Mouse (Mus musculus) frontal cortex, postnatal 10 days (tissue): ENCODE results near the gene Zkscan16.
A peak's percentile ranks its signal among the peaks of the same experiment; 100 is the strongest.

Source experiments
- DNase-seq, 2 experiments: peaks; one replicate each; pipeline ENCODE4 v3.0.0; 2022; ENCODE audit warnings: low spot score in 2 of 2, mixed read lengths in 1 of 2

Zkscan16 gene

GRCm38 (mm10) chr4:58941638-58942037 lies 1.8 kb upstream of the Zkscan16 start:
- no peak for DNase-seq

GRCm38 (mm10) chr4:58942942-58943341 lies 486 bp upstream of the Zkscan16 start:
- no peak for DNase-seq

DNA sequence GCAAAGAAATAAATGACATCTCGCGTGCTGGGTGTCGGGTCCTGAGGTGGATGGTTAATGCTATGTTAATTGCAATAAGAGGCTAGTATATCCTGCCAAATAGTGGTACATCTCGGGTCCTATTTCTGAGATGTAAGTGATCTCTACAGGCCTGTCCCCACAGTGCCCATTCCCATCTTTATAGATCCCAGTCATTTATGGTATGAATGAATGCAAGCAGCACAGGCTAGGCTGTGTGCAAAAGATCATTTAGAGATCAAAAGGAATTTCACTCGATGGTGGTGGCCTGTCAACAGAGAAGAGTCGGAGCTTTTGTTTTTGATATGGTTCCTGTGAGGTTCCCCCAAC lies 752 bp downstream of the Zkscan16 start:
- DNase-seq, result no peak

DNA sequence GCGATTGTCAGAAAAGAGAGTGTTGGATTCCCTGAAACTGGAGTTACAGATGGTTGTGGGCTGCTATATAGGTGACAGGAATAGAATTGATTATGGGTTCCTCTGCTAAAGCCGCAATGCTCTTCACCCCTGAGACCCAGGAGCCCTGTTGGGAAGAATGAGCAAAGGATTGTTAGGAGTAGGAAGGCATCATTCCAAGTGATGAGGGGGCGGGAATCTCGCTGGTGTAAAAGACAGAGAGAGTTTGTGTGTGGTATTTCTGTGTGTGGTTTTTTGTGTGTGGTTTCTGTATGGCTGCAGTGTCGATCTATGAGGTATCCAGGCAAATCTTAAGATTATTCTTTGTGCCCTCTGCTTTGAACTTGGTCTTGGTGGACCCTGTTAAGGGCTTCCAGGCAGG lies 1.3 kb downstream of the Zkscan16 start:
- DNase-seq, result no peak

DNA sequence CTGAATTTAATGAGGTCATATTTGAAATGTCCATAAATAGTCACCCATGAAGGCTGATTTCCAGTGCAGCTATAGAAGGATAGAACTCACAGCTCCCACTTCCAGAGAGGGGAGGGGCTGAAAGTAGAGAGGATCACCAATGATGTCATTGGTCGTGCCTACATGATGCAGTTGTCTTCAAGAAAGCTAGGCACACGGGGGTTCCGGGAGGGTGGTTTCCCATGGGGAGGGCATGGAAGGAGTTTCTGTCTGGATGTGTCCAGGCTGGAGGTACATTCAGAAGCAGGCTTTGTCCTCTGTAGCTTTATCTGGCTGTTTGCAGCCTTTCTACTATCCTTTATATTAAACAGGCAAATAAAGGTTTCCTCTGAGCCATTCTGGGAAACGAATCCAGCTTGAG lies 5.0 kb downstream of the Zkscan16 start:
- no peak for DNase-seq

DNA sequence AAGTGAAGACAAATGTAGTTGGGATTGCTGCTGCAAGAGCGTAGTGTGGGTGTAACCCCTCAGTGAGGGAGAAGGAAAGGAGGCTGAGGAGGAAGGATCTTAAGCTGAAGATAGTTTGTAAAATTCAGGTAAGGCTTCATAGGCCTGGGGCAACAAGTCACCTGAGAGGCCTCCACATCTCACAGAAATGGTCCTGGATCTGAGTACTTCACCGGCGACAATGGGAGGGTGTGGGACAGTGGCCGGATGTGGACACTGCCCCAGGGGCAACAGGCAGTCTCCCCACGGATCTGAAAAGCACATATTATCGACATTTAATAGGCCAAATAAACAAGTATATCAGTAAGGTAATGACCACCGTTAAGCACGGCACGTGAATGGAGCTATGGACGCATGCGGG lies 9.2 kb downstream of the Zkscan16 start:
- DNase-seq, result no peak

GRCm38 (mm10) chr4:58961719-58962118 lies 18.3 kb downstream of the Zkscan16 start:
- DNase-seq, result no peak

GRCm38 (mm10) chr4:58963271-58963670 lies 19.8 kb downstream of the Zkscan16 start:
- DNase-seq, result no peak

GRCm38 (mm10) chr4:58965136-58965535 lies 21.7 kb downstream of the Zkscan16 start:
- DNase-seq, result no peak

- DNase-seq, result no peak
Measured at GRCm38 (mm10) chr4:58970678-58971077, 27.2 kb downstream of the Zkscan16 start.

DNA sequence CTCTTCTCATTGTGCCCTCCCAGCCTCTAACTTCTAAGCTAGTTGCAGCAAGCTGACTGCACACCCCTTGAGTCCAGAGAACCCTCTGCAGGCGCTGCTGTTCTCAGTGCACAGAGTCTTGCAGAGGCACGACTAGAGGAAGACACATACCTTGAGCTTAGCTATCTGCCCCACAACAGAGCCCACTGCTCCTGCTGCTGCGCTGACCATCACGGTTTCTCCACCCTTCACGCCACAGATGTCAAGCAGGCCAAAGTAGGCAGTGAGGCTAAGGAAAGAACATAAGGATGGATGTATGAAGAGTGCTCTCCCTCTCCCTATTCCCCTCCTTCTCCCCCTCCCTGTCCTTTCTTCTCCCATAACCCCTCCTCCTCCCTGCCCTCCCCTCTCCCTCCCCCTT lies 32.3 kb downstream of the Zkscan16 start:
- DNase-seq, result no peak

- no peak for DNase-seq
Measured at GRCm38 (mm10) chr4:58981421-58981820, 38.0 kb downstream of the Zkscan16 start.

DNA sequence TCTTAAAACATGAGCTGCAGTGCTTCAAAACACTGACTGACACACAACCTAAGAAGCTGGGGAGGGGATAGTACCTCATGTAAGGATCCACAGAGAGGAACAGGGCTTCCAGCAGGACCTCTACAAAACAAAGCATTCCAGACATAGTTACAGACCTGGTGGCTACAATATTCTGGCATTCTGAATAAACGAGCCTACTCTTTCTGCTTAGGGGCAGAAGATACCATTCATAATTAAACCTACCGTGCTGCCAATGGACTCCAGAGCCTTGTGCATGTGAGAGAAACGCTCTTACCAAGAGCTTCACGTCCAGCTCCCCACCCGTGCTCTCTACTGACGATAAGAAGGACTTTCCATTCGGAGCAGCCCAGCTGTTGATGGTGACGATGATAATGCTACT lies 39.4 kb downstream of the Zkscan16 start:
- DNase-seq, result no peak

DNA sequence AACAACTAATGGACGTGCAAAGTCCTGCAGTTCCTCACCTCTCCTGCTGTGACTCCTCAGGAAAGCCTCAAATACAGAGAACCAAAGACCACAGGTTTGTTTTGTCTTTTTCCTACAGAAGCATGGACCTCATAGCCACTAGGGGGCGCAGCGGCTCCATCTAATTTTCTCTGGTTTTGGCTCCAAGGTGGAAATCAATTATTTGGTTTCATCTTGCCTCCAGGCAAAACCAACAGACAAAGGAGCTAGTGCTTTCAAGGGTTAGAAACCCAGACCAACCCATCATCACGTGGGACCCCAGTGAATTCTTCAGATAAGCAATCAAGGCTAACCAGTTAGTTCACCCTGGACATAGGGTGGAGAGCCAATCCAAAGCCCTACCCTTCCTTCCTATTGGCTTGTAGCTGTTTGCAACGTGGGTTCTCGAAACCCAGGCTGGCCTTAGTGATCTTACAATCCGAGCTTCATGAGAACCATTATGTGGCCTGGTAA lies 41.8 kb downstream of the Zkscan16 start:
- peak; percentile 33 to 68 for DNase-seq

GRCm38 (mm10) chr4:58986540-58987190 lies 43.2 kb downstream of the Zkscan16 start, which contains the start of gene Ptgr1:
Gene Ptgr1, minus strand, starts transcription at chr4:58987119.
- peak; percentile 63 to 78 for DNase-seq

DNA sequence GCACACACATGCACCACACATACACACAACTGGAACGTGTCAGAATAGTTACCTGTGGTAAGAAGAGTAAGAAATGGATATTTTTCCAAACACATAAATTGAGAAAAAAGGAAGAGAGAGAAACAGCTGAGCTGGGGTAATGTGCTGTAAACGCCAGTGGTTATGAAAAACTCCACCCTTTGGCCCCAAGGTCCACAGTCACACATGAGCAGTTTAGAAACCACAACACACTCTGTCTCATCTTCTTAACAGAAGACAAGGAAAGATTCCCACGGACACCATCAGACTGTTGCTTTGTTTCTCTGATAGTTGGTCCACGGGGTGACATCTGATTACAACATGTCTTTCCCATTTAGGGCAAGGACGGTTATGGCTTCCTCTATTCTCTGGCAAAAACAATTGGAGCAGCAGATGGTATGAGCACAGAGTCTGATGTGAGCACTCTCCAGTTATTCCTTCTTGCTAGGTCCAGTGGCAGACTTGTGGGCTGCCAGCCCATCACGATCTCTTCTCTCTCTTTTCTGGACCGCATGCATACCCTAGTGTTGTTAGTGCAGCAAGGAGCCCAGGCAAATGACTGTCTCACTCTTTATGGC lies 46.0 kb downstream of the Zkscan16 start:
- no peak for DNase-seq

DNA sequence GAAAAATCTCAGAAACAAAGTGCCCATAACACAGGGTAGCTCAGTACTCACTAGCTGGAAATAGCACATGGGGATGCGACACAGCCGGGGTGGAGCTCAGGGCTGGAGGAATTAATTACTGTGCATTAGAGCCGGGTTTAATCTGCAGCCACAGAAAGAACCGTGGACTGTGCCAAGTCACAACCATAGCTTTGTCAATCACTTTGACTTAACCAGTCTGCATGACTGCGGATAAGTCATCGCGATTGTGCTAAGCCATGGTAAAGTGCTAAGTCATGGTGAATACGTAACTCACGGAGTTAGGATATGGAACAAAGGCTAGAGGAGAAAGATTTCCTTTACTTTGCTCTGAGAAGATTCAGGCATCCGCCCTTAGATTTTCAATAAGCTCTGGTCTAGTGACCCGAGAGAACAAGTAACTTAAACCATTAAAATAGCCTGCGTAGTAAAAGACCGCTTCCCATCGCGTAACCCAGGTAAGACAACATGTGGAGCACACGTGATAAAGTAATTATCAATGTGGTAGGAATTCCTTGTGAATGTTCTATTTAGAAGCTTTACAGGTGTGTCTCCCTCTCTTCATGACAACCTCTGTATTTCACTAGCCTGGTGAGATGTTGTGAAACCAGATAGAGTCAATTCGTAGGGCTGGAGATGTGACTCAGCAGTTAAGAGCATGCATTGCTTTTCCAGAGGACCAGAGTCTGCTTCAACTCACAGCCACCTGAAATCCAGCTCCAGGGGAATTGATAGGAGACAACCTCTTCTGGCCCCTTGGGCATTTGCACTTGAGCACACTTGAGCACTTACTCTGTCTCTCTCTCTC lies 47.4 kb downstream of the Zkscan16 start:
- no peak for DNase-seq

GRCm38 (mm10) chr4:58992195-58992594 lies 48.8 kb downstream of the Zkscan16 start:
- DNase-seq, result no peak

- DNase-seq, result no peak
Measured at GRCm38 (mm10) chr4:58994762-58995161, 51.3 kb downstream of the Zkscan16 start, which contains the start of gene Dnajc25. Gene Dnajc25, plus strand, starts transcription at chr4:58995062.

DNA sequence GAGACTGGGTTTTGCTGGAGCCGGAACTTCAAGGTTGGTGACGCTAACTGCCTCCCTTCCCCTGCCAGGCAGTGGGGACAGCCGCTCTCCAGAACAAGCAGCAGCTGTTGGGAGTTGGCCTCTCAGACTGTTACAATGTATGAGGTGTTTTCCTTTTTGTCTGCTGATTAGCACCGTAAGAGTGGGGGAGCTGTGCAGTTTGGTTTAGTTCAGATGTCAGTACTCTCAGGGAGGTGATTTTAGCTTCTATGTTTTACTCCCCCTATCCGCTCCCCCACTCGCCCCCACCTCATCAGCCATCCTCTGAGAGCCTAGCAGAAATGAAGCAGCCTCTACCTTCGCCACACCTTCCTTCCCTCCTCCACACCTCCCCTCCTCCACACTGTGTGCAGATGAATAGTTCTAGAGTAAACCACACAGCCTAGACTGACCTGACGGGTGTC lies 51.8 kb downstream of the Zkscan16 start:
- DNase-seq, result no peak

DNA sequence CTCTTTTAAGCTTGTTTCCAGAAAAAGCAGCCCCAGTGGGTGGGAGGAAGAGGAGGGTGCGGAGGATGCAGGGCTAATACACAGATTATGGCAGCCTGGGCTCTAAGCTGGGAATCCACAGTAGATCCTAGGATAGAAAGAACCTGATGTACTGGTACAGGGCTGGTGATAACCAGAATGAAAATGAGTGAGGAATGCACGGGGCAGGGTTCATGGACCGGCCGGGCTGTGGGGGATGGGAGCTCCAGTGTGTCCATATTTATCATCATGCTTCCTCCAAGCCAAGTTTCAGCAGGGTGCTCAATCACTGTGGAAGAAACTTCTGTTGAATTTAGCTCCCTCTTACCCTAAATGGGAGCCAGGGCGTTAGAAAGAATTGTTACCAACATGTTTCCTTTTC lies 53.7 kb downstream of the Zkscan16 start:
- DNase-seq, result no peak

GRCm38 (mm10) chr4:58998688-58999087 lies 55.3 kb downstream of the Zkscan16 start:
- DNase-seq, result no peak

DNA sequence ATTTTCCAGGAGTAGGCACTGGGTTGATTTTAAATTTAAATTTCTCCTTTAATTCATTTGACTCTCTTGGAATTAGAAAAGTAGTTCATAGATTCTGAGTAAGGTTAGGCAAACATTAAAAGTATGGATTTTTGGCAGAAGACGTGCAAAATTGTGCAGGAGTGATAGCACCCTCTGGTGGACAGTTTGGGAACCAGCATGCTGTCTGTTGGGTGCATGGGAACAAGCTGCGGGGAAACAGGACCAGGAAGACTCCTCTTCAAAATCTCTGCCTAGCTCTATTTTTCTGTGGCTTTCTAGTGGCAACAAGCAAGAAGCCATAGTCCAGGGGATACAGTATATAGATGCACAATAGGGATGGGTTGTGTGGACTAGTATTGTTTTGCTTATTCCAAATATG lies 56.3 kb downstream of the Zkscan16 start:
- peak in 1 of 2 experiments; percentile 70 for DNase-seq
